Mouse (Mus musculus): ENCODE data around the gene Zbtb4. TPM values are rescaled to one million over a fixed set of nuclear protein-coding genes. Genes with fewer than 3 reads are reported as not detected.

Zbtb4 gene
- total RNA-seq, 2 experiments from 2014 or later = 41.7 to 44.7 TPM

- peak; percentile 51 to 58 for DNase-seq
These were observed 34.9 kb downstream of the Zbtb4 start for GRCm38 (mm10) chr11:69800392-69801197.

GRCm38 (mm10) chr11:69801379-69801977 is 35.8 kb downstream of the Zbtb4 start, which contains the start of gene Fgf11:
Gene Fgf11 (minus strand): TSS chr11:69801857.
- no peak for DNase-seq

GRCm38 (mm10) chr11:69802648-69803105 is 37.0 kb downstream of the Zbtb4 start:
- peak; percentile 94 for DNase-seq

GRCm38 (mm10) chr11:69803328-69803727 is 37.6 kb downstream of the Zbtb4 start:
- no peak for DNase-seq

GRCm38 (mm10) chr11:69803786-69804651 is 38.3 kb downstream of the Zbtb4 start:
- DNase-seq = peak; percentile 80 to 87

- DNase-seq = peak in 1 of 2 experiments; percentile 52
These were observed 38.9 kb downstream of the Zbtb4 start for GRCm38 (mm10) chr11:69804652-69804940.

- DNase-seq = no peak
These were observed 39.5 kb downstream of the Zbtb4 start, which contains the start of gene Tmem102 for GRCm38 (mm10) chr11:69804972-69805909. Gene Tmem102 (minus strand): TSS chr11:69805624.

- DNase-seq = no peak
These were observed 40.7 kb downstream of the Zbtb4 start for GRCm38 (mm10) chr11:69806378-69806777.

- no peak for DNase-seq
These were observed 41.9 kb downstream of the Zbtb4 start for GRCm38 (mm10) chr11:69807641-69808040.

- DNase-seq = no peak
These were observed 44.6 kb downstream of the Zbtb4 start for GRCm38 (mm10) chr11:69810280-69810679.

- DNase-seq = no peak
These were observed 49.4 kb downstream of the Zbtb4 start, which contains the start of gene Gm39566 for GRCm38 (mm10) chr11:69815155-69815554. Gene Gm39566 (minus strand): TSS chr11:69815298.

- no peak for DNase-seq
These were observed 50.8 kb downstream of the Zbtb4 start for GRCm38 (mm10) chr11:69816520-69816919.

- no peak for DNase-seq
These were observed 52.7 kb downstream of the Zbtb4 start, which contains the start of gene Spem2 for GRCm38 (mm10) chr11:69818365-69818764. Gene Spem2 (minus strand): TSS chr11:69818465.

- no peak for DNase-seq
These were observed 53.2 kb downstream of the Zbtb4 start for GRCm38 (mm10) chr11:69818871-69819270.

GRCm38 (mm10) chr11:69822080-69822479 is 56.4 kb downstream of the Zbtb4 start, which contains the start of gene Spem1:
Gene Spem1 (minus strand): TSS chr11:69822180.
- no peak for DNase-seq

GRCm38 (mm10) chr11:69823456-69823855 is 57.7 kb downstream of the Zbtb4 start:
- DNase-seq = no peak

- no peak for DNase-seq
These were observed 63.1 kb downstream of the Zbtb4 start for GRCm38 (mm10) chr11:69828832-69829231.

GRCm38 (mm10) chr11:69833554-69833953 is 67.8 kb downstream of the Zbtb4 start:
- no peak for DNase-seq

All from heart, adult 18-20 months (tissue).